Mouse (Mus musculus) hindbrain, embryonic 12.5 days (tissue): ENCODE data around the gene Cd151. TPM values are rescaled to one million over a fixed set of nuclear protein-coding genes. Genes with fewer than 3 reads are reported as not detected.

Source experiments
- ATAC-seq: fragments of 200-750 bp; cut with Nextera tagmentation; 2 replicates; pipeline ENCODE4 v1.8.0; 2017; ENCODE audit warnings: moderate TSS enrichment; ENCODE audit not compliant: low FRiP score
- H3K27ac ChIP-seq: fragments of 300-500 bp; sonication (generic); 2 replicates; pipeline ENCODE4 v1.5.1; 2016; ENCODE audit warnings: mild to moderate bottlenecking
- H3K27me3 ChIP-seq: fragments of 300-500 bp; sonication (generic); 2 replicates; pipeline ENCODE4 v1.6.1; 2016; ENCODE audit warnings: mild to moderate bottlenecking
- H3K36me3 ChIP-seq: fragments of 300-500 bp; sonication (generic); 2 replicates; pipeline ENCODE4 v1.6.1; 2016; ENCODE audit warnings: mild to moderate bottlenecking
- H3K4me1 ChIP-seq: fragments of 300-500 bp; sonication (generic); 2 replicates; pipeline ENCODE4 v1.6.1; 2016
- H3K4me2 ChIP-seq: fragments of 300-500 bp; sonication (generic); replicated peaks from 2 replicates; pipeline ENCODE4 v1.6.1; 2016; ENCODE audit warnings: mild to moderate bottlenecking
- H3K4me3 ChIP-seq: fragments of 300-500 bp; sonication (generic); 2 replicates; pipeline ENCODE4 v1.5.1; 2016; ENCODE audit warnings: mild to moderate bottlenecking
- H3K9ac ChIP-seq: fragments of 300-500 bp; sonication (generic); 2 replicates; pipeline ENCODE4 v1.6.1; 2016; ENCODE audit warnings: mild to moderate bottlenecking, moderate library complexity
- H3K9me3 ChIP-seq: fragments of 300-500 bp; sonication (generic); replicated peaks from 2 replicates; pipeline ENCODE4 v1.6.1; 2016; ENCODE audit warnings: mild to moderate bottlenecking
- WGBS: fragments of 180-500 bp; shearing (Covaris S2); methylation state at CpG from one replicate; pipeline ENCODE4 v1.1.7; 2016; 5-methylcytosine and 5-hydroxymethylcytosine counted together
- polyA plus RNA-seq: library from polyadenylated mRNA; unstranded; fragments of >200 nt; fragmentation: Nextera tagmentation; extraction: Ambion mirVana; gene quantifications from 2 replicates; pipeline ENCODE4 v1.2.1, GENCODE M21; 2016

Cd151 gene
- polyA plus RNA-seq, 1 experiment from 2014 or later = 14.4 TPM

GRCm38 (mm10) chr7:141495940-141496339 is 28.7 kb downstream of the Cd151 start:
- H3K4me1 ChIP-seq = no peaks in the 10 kb centered on the region
- no peak overlapping the region for H3K27ac ChIP-seq
- H3K4me2 ChIP-seq = no peak overlapping the region
- H3K9ac ChIP-seq = no peak overlapping the region
- H3K36me3 ChIP-seq = peaks cover 49% of the 10 kb centered on the region
- H3K9me3 ChIP-seq = no peaks in the 10 kb centered on the region
- no peaks in the 10 kb centered on the region for H3K27me3 ChIP-seq
- H3K4me3 ChIP-seq = no peak overlapping the region
- 89% methylated on average over 4 of the region's 4 CpGs for WGBS
- no peak for ATAC-seq

- peaks cover 42% of the 10 kb centered on the region for H3K36me3 ChIP-seq
- no peaks in the 10 kb centered on the region for H3K9me3 ChIP-seq
- no peak overlapping the region for H3K27ac ChIP-seq
- no peaks in the 10 kb centered on the region for H3K27me3 ChIP-seq
- 95% methylated on average over 3 of the region's 3 CpGs for WGBS
- H3K4me3 ChIP-seq = no peak overlapping the region
- ATAC-seq = no peak
- H3K4me2 ChIP-seq = no peak overlapping the region
- no peaks in the 10 kb centered on the region for H3K4me1 ChIP-seq
- no peak overlapping the region for H3K9ac ChIP-seq
These were observed 30.4 kb downstream of the Cd151 start for GRCm38 (mm10) chr7:141497600-141497999.

- Histone ChIP-seq H3K4me3 (no peak overlapping the region), H3K9me3 (no peaks in the 10 kb centered on the region), H3K36me3 (peaks cover 14% of the 10 kb centered on the region; the same call in 1 of the 2 replicates), H3K27me3 (no peaks in the 10 kb centered on the region), H3K4me2 (no peak overlapping the region), H3K27ac (no peak overlapping the region), H3K9ac (no peak overlapping the region), H3K4me1 (no peaks in the 10 kb centered on the region)
- 87% methylated on average over 7 of the region's 7 CpGs for WGBS
- ATAC-seq = no peak
These were observed 34.8 kb downstream of the Cd151 start for GRCm38 (mm10) chr7:141501820-141502555.

- no peak overlapping the region for H3K4me2 ChIP-seq
- no peaks in the 10 kb centered on the region for H3K9me3 ChIP-seq
- ATAC-seq = no peak
- 96% methylated on average over 5 of the region's 5 CpGs for WGBS
- H3K9ac ChIP-seq = no peak overlapping the region
- no peak overlapping the region for H3K27ac ChIP-seq
- no peaks in the 10 kb centered on the region for H3K4me1 ChIP-seq
- H3K36me3 ChIP-seq = peaks cover 14% of the 10 kb centered on the region; the same call in 1 of the 2 replicates
- no peak overlapping the region for H3K4me3 ChIP-seq
- no peaks in the 10 kb centered on the region for H3K27me3 ChIP-seq
These were observed 35.3 kb downstream of the Cd151 start for GRCm38 (mm10) chr7:141502556-141502905.

DNA sequence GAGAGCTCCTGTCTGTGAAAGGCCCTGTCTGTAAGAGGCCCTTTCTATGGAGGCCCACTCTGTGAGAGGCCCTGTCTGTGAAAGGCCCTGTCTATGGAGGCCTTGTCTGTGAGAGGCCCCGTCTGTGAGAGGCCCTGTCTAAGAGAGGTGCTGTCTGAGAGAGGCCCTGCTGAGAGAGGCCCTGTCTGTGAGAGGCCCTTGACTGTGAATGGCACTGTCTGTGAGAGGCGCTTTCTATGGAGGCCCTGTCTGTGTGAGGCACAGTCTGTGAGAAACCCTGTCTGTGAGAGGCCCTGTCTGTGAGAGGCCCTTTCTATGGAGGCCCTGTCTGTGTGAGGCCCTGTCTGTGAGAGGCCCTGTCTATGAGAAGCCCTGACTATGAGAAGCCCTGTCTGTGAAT is 39.1 kb downstream of the Cd151 start:
- no peak overlapping the region for H3K9ac ChIP-seq
- no peak for ATAC-seq
- H3K4me2 ChIP-seq = no peak overlapping the region
- H3K4me3 ChIP-seq = no peak overlapping the region
- H3K36me3 ChIP-seq = peaks cover 21% of the 10 kb centered on the region
- no peaks in the 10 kb centered on the region for H3K4me1 ChIP-seq
- no peaks in the 10 kb centered on the region for H3K9me3 ChIP-seq
- H3K27me3 ChIP-seq = no peaks in the 10 kb centered on the region
- H3K27ac ChIP-seq = no peak overlapping the region
- 64% methylated on average over 2 of the region's 2 CpGs for WGBS

GRCm38 (mm10) chr7:141508160-141508559 is 41.0 kb downstream of the Cd151 start:
- ATAC-seq = no peak
- no peaks in the 10 kb centered on the region for H3K4me1 ChIP-seq
- no peak overlapping the region for H3K9ac ChIP-seq
- no peak overlapping the region for H3K4me2 ChIP-seq
- H3K9me3 ChIP-seq = no peaks in the 10 kb centered on the region
- no peak overlapping the region for H3K27ac ChIP-seq
- H3K27me3 ChIP-seq = no peaks in the 10 kb centered on the region
- H3K4me3 ChIP-seq = no peak overlapping the region
- peaks cover 21% of the 10 kb centered on the region for H3K36me3 ChIP-seq

DNA sequence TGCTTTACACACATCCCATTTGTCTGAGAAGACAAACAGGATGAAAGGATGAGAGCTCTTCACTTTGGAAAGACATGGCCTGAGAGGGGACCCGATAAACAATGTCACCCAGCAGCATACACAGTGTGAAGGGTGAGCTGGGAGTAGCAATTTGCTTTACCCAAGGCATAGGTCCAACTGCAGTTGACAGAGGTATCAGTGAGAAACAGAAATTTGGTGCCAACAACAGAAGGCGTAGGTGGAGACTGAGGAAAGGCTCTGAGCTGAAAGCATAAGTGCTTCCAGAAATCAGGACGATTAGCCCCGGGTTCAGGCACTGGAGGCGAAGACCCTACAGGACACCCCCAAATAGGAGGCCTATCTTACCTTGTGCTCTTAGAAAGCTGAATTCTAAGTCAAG is 43.0 kb downstream of the Cd151 start:
- H3K9ac ChIP-seq = no peak overlapping the region
- H3K9me3 ChIP-seq = no peaks in the 10 kb centered on the region
- WGBS = 86% methylated on average over 5 of the region's 5 CpGs
- no peak overlapping the region for H3K4me2 ChIP-seq
- H3K27ac ChIP-seq = no peak overlapping the region
- no peak overlapping the region for H3K4me3 ChIP-seq
- H3K36me3 ChIP-seq = peaks cover 30% of the 10 kb centered on the region
- H3K27me3 ChIP-seq = no peaks in the 10 kb centered on the region
- no peak for ATAC-seq
- no peaks in the 10 kb centered on the region for H3K4me1 ChIP-seq

DNA sequence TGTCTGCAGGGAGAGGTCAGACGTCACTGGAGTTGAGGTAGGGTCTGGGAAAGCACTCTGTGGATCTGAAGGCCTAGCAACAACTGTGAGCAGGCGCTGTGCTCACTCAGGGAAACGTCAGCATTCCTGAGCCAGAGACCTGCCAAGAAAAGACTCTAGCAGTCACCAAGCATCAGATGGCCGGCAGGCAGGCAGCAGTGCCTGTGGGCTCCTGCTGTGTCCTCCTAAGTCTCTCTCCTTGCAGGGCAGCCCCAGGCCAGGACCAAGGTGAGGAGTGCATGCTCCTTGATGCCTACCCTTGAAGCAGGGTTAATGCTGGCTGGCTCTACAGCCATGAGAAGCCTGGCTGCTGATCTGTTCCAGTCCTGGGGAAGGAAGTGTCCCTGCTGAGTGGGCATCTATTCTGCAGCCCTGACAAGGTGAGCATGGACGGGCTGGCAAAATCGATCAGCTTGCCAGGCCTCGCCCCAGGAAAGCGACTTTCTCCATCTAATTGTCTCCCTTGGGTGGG is 43.5 kb downstream of the Cd151 start:
- H3K27ac ChIP-seq = no peak overlapping the region
- H3K4me1 ChIP-seq = no peaks in the 10 kb centered on the region
- H3K9ac ChIP-seq = no peak overlapping the region
- H3K4me3 ChIP-seq = no peak overlapping the region
- H3K27me3 ChIP-seq = no peaks in the 10 kb centered on the region
- no peaks in the 10 kb centered on the region for H3K9me3 ChIP-seq
- no peak overlapping the region for H3K4me2 ChIP-seq
- ATAC-seq = no peak
- H3K36me3 ChIP-seq = peaks cover 33% of the 10 kb centered on the region
- 59% methylated on average over 8 of the region's 8 CpGs for WGBS

DNA sequence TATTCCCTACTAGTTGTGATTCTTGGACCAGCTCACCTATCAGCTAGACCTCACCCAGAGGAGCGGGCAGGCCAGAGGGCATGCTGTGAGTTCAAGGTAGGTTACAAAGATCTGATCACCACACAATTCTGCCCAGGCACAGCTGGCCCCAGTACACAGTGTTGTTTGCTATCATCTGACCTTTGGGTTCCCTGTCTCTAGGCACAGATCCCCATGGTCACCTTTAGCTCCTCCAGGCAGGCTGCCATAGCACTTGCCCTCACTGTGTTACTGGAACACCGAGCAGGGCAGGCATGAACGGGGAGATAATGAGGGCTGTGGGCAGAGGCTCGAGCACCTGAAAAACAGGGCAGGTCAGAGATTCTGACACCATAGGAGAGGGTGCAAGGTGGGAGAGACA is 50.4 kb downstream of the Cd151 start:
- no peak for ATAC-seq
- Histone ChIP-seq H3K27ac (no peak overlapping the region), H3K4me2 (no peak overlapping the region), H3K4me1 (no peaks in the 10 kb centered on the region), H3K9ac (no peak overlapping the region), H3K9me3 (no peaks in the 10 kb centered on the region), H3K27me3 (no peaks in the 10 kb centered on the region), H3K36me3 (peaks cover 38% of the 10 kb centered on the region), H3K4me3 (no peak overlapping the region)
- WGBS = 88% methylated on average over 4 of the region's 4 CpGs

- no peak for ATAC-seq
- Histone ChIP-seq H3K9me3 (no peaks in the 10 kb centered on the region), H3K36me3 (peaks cover 37% of the 10 kb centered on the region), H3K27ac (no peak overlapping the region), H3K4me3 (no peak overlapping the region), H3K27me3 (no peaks in the 10 kb centered on the region), H3K9ac (no peak overlapping the region), H3K4me2 (no peak overlapping the region), H3K4me1 (no peaks in the 10 kb centered on the region)
- WGBS = 80% methylated on average over 5 of the region's 5 CpGs
These were observed 51.1 kb downstream of the Cd151 start for GRCm38 (mm10) chr7:141518296-141518695.

GRCm38 (mm10) chr7:141518926-141519325 is 51.7 kb downstream of the Cd151 start:
- ATAC-seq = no peak

GRCm38 (mm10) chr7:141519795-141520194 is 52.6 kb downstream of the Cd151 start:
- Histone ChIP-seq H3K4me3 (no peak overlapping the region), H3K4me2 (no peak overlapping the region), H3K36me3 (peaks cover 30% of the 10 kb centered on the region), H3K27me3 (no peaks in the 10 kb centered on the region), H3K27ac (no peak overlapping the region), H3K9ac (no peak overlapping the region), H3K4me1 (no peaks in the 10 kb centered on the region), H3K9me3 (no peaks in the 10 kb centered on the region)
- 68% methylated on average over 1 of the region's 1 CpGs for WGBS
- ATAC-seq = no peak

More at GRCm38 (mm10) chr7:141518926-141519325, 51.7 kb downstream of the Cd151 start:
- Histone ChIP-seq H3K27ac (no peak overlapping the region), H3K27me3 (no peaks in the 10 kb centered on the region), H3K9me3 (no peaks in the 10 kb centered on the region), H3K4me2 (no peak overlapping the region), H3K9ac (no peak overlapping the region), H3K36me3 (peaks cover 32% of the 10 kb centered on the region), H3K4me3 (no peak overlapping the region), H3K4me1 (no peaks in the 10 kb centered on the region)
- 78% methylated on average over 3 of the region's 3 CpGs for WGBS
